Mouse (Mus musculus) colon, adult 2 months (tissue): ENCODE results near the gene Atp11a. TPM values are rescaled to one million over a fixed set of nuclear protein-coding genes. Genes with fewer than 3 reads are reported as not detected.

Experiments
- polyA plus RNA-seq: library from polyadenylated mRNA; depleted of rRNA; stranded (reverse); fragments of >200 nt; gene quantifications from 2 replicates; pipeline ENCODE4 v1.2.3, GENCODE M21; 2012; rRNA removed

Atp11a gene
- polyA plus RNA-seq, result 37.1 and 55.5 TPM in 2 replicates

DNA sequence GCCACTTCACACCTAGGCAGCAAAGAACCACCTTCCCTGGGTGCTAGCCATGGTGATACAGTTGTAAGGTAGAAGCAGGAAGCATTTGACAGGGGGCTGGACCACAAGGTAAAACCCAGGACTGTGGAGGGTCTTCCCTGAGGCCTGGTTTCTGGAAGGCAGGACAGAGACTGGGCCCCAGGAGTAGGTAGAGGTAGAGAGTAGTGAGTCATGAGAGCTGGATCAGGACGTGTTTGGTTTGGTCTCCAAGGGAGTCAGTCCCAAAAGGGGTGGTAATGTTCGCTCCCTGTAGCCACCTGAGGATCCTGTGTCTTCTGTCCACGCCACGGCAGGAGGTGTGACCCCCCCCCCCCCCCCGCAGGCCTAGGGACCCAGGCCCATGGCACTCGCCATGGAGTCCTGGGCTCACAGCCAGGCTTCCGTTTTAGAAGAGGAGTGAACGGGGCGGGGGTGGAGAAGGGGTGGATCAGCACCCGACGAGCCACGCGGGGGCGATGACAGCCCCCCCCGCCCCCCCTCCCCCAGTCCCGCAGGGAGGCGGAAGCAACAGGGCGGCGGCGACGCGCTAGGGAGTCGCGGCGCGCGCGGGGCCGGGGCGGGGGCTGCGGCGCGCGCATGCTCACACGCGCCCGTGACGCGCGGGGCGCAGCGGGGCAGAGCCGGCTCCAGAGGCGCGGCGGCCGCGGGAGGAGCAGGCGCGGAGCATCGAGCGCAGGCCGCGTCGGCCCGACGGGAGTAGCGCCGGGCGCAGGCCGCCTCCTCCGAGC lies at the start of gene Atp11a:
Gene Atp11a, plus strand, starts transcription at position 624 of the 767 bp plus-strand sequence.

DNA sequence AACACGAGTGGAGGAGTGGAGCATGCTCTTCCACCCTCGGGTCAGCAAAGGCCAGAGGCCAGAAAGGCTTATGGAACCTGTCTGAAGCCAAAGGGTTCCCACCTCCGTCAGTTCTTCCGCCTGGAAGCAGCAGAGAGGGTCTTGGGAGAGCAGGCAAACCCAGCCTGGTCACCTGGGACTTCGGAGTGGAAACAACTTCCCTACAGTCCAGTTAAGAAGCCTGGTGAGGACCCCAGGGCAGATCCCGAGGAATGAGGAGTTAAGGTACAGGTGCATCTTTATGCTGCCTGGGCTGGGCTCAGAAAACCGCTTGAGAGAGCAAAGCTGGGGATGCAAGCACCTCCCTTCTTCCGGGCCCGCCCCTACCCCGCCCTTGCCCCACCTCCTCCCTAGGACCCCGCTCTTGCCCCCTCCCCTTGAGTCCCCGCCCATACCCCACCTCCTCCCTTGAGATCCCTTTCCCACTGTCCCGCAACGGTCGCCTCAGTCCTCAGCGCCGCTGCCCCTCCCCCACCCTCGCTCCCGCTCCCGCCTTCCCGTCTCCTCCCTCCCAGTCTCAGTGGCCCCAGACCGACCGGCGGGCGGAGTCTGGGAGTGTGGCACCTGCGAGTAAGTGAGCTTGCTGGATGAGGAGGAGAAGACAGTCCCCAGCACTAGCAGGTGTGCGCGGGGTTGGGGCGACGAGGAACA lies 116.7 kb downstream of the Atp11a start, which contains the start of gene Mcf2l:
Gene Mcf2l, plus strand, starts transcription at position 450 of the 690 bp plus-strand sequence.

Other genes starting within 250 kb of the Atp11a start
- gene Spaca7, start 184.0 kb upstream of the Atp11a start, polyA plus RNA-seq, result not detected in 2 replicates
- gene Tubgcp3, start 84.8 kb upstream of the Atp11a start, polyA plus RNA-seq, result 35.1 and 51.1 TPM in 2 replicates
- 32.7 and 39.0 TPM in 2 replicates for gene Mcf2l, start 116.8 kb downstream of the Atp11a start, polyA plus RNA-seq